Mouse (Mus musculus): Measurements from ENCODE around the gene Tldc1.
A peak's percentile ranks its signal among the peaks of the same experiment; 100 is the strongest.

The Tldc1 gene

GRCm38 (mm10) chr8:119801168-119801567 is 23.0 kb upstream of the Tldc1 start:
- peak; percentile 57 for DNase-seq (ENCODE audit: low read depth)

GRCm38 (mm10) chr8:119798965-119799264 is 20.7 kb upstream of the Tldc1 start:
- no peak for DNase-seq (ENCODE audit: low read depth)

- DNase-seq (ENCODE audit: low read depth), result peak; percentile 87
Observed at GRCm38 (mm10) chr8:119798170-119798964, 20.2 kb upstream of the Tldc1 start.

GRCm38 (mm10) chr8:119795651-119796050 is 17.4 kb upstream of the Tldc1 start:
- DNase-seq (ENCODE audit: low read depth), result peak; percentile 63

- DNase-seq (ENCODE audit: low read depth), result no peak
Observed at GRCm38 (mm10) chr8:119794689-119795088, 16.5 kb upstream of the Tldc1 start.

GRCm38 (mm10) chr8:119791804-119792704 is 13.8 kb upstream of the Tldc1 start:
- DNase-seq (ENCODE audit: low read depth), result peak; percentile 3

- peak; percentile 49 for DNase-seq (ENCODE audit: low read depth)
Observed at GRCm38 (mm10) chr8:119789581-119789980, 11.4 kb upstream of the Tldc1 start.

GRCm38 (mm10) chr8:119788607-119789381 is 10.6 kb upstream of the Tldc1 start:
- DNase-seq (ENCODE audit: low read depth), result peak; percentile 5

- peak; percentile 61 for DNase-seq (ENCODE audit: low read depth)
Observed at GRCm38 (mm10) chr8:119787341-119787740, 9.1 kb upstream of the Tldc1 start.

GRCm38 (mm10) chr8:119786871-119787270 is 8.7 kb upstream of the Tldc1 start:
- DNase-seq (ENCODE audit: low read depth), result peak; percentile 68

- peak; percentile 37 for DNase-seq (ENCODE audit: low read depth)
Observed at GRCm38 (mm10) chr8:119785764-119786405, 7.7 kb upstream of the Tldc1 start.

- DNase-seq (ENCODE audit: low read depth), result peak; percentile 57
Observed at GRCm38 (mm10) chr8:119784676-119785075, 6.5 kb upstream of the Tldc1 start.

GRCm38 (mm10) chr8:119784141-119784574 is 5.9 kb upstream of the Tldc1 start:
- peak; percentile 85 for DNase-seq (ENCODE audit: low read depth)

- DNase-seq (ENCODE audit: low read depth), result no peak
Observed at GRCm38 (mm10) chr8:119783579-119783978, 5.4 kb upstream of the Tldc1 start.

- DNase-seq (ENCODE audit: low read depth), result peak; percentile 92
Observed at GRCm38 (mm10) chr8:119782715-119783114, 4.5 kb upstream of the Tldc1 start.

- DNase-seq (ENCODE audit: low read depth), result peak; percentile 75
Observed at GRCm38 (mm10) chr8:119781086-119781840, 3.0 kb upstream of the Tldc1 start.

GRCm38 (mm10) chr8:119780402-119781049 is 2.3 kb upstream of the Tldc1 start:
- peak; percentile 25 for DNase-seq (ENCODE audit: low read depth)

GRCm38 (mm10) chr8:119779013-119779737 is 959 bp upstream of the Tldc1 start:
- peak; percentile 94 for DNase-seq (ENCODE audit: low read depth)

GRCm38 (mm10) chr8:119777765-119778164 is 451 bp downstream of the Tldc1 start:
- no peak for DNase-seq (ENCODE audit: low read depth)

All from induced T-regulatory cell, adult 2 months (primary cell).